Mouse (Mus musculus): ENCODE data around the gene E130114P18Rik.
A peak's percentile ranks its signal among the peaks of the same experiment; 100 is the strongest.

E130114P18Rik gene

GRCm38 (mm10) chr4:97689456-97690383, 88.2 kb downstream of the E130114P18Rik start:
- DNase-seq = no peak

GRCm38 (mm10) chr4:97686020-97686419, 91.9 kb downstream of the E130114P18Rik start:
- DNase-seq = no peak

GRCm38 (mm10) chr4:97676579-97676937, 101.3 kb downstream of the E130114P18Rik start:
- DNase-seq = no peak

DNA sequence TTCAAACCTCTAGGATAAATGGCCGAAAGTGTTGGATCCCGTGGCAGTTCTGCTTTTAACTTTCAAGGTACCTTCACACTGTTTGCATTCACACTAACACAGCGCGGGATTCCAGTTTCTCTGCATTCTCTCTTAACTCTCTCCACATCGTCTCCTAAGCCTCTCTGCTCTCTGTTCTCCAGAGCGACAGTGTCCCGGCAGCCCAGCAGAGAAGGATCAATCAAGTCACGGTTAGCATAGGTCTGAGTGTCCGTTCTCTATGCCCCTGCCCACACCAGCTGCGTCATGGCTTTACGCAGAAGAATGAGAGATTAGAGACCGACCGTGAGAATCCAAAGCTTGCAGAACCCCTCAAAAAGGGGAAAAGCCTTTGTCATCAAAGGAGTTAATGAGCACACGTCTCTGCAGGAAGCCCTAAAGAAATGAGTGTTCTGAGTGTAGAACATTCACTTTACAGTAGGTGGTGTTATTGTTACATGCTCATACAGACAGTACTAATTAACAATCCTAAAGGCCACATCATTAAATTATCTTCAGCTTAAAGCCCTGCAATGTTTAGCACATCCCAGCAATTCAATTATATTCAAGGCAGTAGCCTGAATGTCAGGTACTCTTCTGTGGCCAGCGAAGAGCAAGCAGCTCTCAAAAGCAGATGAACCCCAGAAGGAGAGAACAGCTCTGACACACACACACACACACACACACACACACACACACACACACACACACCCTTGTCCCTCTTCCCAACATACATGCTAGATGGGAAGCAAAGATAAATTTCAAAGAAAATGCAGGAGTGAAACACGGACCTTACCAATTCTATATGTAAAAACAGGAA, 101.9 kb downstream of the E130114P18Rik start:
- no peak for DNase-seq

DNA sequence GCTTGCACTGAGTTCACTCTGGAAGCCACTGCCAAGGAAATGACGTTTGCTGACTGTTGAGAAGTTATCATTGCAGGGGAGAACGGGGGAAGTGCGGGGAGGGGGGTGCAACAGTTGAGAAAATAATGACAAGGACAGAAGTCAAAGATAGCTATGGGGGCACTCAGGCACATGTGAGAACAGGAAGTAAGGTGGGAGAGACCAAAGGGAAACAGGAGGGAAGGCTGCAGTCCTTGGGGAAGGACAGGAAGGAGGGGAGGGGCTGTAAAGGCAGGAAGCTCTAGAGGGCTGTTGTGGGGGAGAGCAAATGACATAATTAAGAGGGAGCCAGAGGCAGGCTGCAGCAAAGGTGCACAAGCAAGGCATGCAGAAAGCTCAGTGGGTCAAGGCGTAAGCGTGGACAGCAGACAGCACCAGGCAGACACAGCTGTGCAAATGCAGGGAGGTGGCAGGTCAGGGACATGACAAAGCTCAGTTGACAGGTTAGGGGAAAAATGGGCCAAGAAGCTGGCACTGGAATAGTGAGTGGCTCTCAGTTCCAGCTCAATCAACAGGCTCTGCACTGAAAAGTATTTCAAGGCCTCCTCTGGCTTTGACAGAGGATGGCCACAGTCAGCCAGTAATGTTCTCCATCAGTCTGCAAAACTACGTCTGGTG, 103.9 kb downstream of the E130114P18Rik start:
- DNase-seq = no peak

GRCm38 (mm10) chr4:97672501-97672900, 105.4 kb downstream of the E130114P18Rik start:
- no peak for DNase-seq

DNA sequence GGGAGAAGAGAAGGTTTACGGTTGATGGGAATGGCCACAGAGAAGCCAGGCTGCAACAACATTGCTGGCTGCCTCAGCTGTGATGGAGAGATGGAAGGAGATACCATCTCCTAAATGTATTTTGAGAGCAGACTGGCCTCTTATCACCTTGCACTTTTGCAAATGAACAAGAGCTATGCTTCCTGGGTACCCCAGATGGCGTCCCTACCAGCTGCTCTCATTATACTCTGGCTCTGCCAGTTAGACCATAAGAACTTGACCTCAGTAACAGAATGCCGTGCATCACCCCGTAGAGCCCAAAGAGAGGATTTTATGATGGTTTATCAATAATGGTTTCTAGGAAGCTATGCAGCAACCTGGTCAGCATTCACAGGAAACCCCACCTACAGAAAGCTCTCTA, 106.0 kb downstream of the E130114P18Rik start:
- no peak for DNase-seq

DNA sequence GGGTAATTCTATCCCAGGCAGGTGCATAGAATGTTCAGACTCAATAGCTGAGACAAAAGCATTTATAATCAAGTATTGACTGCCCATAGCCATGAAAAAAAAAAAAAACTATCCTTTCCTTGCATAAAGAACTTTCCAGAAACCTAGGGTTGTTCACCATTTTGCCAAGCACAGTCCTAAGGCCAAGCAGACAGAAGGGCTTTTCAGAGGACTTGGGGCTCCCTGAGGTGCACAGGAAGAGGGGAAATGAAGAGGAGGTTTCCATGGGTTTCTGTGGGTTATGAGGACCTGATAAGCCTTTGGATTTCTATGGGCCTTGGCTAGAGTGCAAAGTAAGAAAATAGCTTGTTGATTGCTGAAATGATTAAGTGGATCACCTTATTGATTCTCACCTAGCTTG, 107.5 kb downstream of the E130114P18Rik start:
- DNase-seq = no peak

DNA sequence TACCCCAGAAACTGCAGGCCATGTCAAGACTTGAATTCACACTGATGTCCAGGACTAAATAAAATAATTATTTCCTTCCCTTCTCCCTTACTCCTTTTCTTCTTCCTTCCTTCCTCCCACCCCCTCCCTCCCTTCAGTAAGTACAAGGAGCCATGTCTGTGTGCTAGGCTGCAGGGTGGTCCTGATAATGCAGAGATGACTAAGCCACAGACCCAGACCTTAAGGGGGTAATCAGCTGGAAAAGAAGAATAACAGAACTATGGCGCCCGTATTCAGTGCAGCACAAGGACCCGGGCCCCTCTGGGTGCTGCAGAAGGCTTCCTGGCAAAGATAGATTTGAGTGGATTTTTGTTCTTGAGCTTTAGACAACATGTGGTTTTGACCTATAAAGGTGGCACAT, 108.1 kb downstream of the E130114P18Rik start:
- DNase-seq = no peak

DNA sequence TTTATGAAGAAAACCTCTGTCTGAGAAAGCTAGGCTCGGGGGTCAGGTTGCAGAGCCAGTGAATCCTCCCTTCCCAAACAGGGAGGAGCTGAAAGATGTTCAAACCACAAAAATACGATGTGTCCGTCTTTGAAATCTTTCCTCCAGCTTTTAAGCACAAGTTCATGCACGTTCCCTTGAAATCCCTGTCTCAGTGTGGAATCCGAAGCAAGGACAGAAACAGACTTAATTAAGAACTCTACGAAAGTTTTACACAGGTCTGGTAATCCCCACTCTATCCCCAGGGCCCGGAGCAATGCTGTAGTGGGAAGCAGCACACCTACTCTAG, 112.5 kb downstream of the E130114P18Rik start:
- no peak for DNase-seq

DNA sequence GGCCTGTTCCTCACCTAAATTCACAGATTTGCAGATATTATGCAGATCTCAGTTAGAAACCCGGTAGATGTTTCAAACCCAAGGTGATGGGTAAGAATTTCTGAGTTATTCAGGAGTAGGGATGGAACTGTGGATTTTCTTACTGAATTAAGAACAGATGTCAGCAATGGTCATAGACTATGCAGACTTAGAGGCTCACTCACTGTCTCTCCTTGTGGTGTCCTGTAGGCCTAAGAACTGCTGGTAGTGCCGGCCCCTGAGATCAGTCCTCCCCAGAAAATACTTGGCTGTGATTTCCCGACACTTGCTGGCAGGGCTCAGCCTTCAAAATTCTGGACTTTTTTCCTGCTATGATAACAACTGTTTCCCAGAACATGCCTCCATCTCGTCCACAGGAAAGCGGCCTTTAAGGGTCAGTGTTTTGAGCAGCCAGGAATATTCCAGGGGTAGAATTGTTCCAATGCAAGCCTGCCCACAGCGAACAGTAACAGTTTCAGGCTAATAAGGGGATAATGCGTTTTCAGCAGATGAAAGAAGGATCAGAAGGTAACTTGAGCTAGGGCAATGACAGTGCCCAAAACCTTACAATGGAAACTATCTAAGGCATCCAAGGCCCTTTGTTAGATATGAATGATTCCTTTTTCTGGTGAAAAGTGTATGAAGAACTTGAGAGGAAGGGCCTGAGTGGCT, 113.0 kb downstream of the E130114P18Rik start:
- DNase-seq = no peak

DNA sequence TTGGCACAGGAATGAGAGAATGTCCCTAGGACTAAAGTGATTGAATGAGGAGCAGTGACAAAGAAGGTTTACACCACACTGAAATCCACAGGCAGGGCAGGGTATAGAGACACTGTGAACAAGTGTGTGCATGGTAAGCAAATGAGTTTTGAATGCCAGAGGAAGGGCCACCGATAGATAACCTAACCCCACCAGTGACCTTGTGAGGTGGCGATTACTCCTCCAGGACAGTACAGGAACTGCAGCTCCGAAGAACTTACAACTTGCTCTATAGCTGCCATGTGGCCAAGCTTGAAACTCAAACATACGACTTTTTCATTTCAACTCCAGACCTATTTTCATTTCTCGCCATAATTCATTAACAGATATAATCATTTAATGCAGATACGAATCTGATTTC, 114.0 kb downstream of the E130114P18Rik start:
- no peak for DNase-seq

DNA sequence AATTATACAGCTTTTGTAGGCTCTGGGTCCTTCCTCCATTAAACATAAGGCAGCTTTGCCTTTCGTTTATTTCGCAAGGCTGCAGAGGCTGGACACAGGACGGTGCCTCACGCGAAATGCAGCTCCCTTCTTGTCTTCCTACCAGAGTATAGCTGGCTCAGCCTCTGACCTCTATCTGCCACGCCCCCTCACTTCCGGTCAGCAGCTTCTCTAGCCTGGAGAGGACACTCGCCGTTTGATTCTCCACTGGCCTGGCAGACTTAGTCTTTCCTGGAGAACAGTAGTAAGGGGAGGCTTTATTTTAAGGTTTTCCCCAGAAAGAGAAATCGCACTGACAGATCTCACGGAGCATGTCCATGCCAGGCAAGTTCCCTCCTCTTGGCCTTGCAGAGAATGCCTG, 115.0 kb downstream of the E130114P18Rik start:
- peak in 1 of 2 experiments; percentile 2 for DNase-seq

DNA sequence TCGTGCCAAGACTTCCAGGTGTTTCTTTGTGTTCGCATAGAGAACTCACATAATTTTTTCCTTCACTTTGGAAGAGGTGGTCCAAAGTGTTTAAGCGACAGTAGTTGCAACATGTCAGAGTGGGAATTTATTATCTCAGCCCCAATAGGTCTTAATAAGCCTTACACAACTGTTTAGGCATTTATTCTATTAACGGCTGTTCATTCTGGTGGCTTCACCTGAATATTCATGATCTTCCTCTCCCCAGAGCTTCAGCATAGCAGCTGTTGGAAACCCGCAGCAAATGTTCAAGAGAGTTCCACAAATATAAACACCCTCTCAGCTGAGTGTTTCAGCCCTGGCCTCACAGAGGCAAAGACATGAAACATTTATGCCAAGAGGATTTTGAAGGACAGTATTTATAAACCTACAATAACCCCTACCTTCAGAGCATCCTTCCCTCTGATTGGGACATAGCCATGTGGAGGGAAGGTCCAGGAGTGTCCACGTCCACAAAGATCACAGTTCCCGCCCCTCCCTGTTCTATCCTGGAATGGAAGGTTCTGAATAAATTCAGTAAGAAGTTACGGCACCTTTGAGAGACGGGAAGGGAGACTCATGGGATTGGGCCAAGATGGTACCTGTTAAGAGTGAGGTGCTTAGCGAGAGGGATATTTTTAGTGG, 116.1 kb downstream of the E130114P18Rik start:
- DNase-seq = no peak

- DNase-seq = no peak
Measured at GRCm38 (mm10) chr4:97657586-97657985, 120.3 kb downstream of the E130114P18Rik start.

DNA sequence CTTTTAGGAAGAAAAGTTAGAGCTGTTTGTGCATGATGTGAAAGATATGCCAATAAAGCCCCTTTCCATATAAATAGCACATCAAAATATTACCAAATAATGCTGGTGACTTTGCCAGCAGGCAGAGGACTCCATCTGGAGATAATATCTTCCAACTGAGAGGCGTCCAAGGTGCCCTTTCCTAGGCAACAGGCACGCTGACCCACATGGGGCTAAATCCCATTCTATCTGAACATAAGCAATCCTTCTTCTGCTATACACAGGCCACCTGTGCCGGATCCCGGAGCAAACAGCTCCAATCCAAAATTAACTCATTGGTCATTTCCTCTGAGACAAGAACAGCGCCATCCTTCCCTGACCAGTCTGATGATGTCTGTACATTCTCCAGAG, 128.3 kb downstream of the E130114P18Rik start:
- no peak for DNase-seq

DNA sequence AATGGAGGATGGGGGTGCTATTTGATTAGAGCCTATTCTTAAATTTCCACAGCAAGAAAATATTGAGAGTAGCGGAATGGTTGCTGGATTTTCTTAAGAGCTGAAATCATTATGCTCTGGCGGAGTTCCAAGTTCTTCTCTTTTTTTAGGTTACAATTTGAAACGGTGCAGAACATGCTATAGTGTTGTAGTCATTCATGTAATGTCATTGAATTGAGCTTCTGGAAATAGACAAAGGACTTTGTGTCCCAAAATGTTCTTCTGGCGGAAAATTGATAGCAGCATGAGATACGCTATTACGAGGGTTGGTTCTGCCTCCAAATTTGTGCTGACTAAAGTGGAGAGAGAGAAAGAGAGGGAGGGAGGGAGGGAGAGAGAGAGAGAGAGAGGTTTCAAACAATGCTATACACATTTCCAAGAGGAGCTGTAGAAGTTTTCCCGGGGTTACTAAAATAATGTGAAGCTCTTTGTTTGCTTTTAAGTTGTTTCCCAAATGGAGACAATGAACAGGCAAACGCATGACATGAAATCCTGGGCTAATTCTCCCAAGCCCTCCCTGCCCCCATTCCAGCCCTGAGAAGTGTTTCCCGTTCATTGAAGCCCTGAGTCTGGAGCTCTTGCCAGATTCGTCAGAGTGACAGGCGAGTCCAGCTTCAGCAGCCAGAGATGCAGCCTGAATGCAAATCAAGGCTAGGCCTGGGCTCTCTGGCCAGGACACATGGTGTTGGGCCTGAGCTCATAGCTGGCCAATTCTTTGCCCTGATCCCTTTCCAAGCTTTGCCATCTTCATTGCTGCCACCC, 128.9 kb downstream of the E130114P18Rik start:
- DNase-seq = no peak

DNA sequence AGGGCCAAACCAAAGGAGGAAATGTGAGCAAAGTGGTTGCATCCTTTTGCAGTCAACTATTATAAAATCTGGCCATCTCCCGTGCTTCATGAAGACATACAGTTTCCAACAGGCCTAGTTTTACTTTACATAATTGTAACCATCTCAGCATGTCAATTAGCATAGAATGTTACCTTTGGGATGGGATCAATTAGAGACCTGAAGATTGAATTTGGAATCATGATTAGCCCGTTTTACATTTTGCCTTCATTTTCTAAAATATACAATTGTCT, 129.5 kb downstream of the E130114P18Rik start:
- no peak for DNase-seq

GRCm38 (mm10) chr4:97647700-97648435, 130.0 kb downstream of the E130114P18Rik start:
- DNase-seq = no peak

GRCm38 (mm10) chr4:97647236-97647635, 130.6 kb downstream of the E130114P18Rik start:
- DNase-seq = no peak

DNA sequence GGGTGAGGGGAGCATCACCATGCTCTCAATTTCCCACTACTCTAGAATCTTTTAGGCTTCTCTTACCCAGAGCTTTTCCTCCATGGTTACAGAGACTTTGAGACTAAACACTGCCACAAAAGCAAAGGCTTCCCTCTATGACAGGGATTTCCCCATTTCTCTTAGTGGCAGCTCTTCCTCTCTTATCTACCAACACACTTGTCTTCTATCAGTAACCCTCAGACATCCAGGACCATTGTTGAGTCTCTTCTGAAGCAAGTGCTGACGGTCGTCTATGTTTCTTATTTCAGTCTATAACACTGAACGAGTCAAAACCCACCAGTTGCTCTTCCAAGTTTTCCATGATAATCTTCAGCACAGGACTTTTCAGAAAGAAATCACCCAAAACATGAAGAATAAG, 137.5 kb downstream of the E130114P18Rik start:
- no peak for DNase-seq
